Mouse (Mus musculus) 416B (cell line): ENCODE results near the gene Cspg4.
A peak's percentile ranks its signal among the peaks of the same experiment; 100 is the strongest.
"Not testable (repeated sequence)": the region's sequence is repeated elsewhere in the genome, so short reads cannot be mapped to it uniquely, and the experiment has no call there.

ENCODE experiments used
- DNase-seq: peaks from one replicate; pipeline ENCODE4 v3.0.0; 2011; ENCODE audit warnings: low read depth

Gene Cspg4

DNA sequence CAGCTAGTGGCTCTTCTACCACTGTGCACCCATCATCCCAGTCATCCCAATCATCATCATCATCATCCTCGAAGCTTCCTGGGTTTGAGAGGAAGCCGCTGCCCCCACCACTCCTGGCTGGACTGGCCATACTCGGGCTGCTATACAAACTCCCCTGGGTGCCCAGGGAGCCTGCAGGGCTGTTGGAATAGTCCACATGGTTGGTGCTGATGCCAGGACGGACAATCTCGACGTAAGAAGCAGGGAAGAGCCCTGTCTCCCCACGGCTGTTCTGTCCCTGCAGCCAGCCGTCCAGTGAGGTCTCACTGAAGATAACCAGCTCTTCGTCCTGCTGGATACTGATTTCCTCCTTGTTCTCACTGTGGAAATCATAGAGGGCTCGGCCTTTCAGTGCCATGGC is 61.6 kb downstream of the Cspg4 start:
- no peak for DNase-seq

DNA sequence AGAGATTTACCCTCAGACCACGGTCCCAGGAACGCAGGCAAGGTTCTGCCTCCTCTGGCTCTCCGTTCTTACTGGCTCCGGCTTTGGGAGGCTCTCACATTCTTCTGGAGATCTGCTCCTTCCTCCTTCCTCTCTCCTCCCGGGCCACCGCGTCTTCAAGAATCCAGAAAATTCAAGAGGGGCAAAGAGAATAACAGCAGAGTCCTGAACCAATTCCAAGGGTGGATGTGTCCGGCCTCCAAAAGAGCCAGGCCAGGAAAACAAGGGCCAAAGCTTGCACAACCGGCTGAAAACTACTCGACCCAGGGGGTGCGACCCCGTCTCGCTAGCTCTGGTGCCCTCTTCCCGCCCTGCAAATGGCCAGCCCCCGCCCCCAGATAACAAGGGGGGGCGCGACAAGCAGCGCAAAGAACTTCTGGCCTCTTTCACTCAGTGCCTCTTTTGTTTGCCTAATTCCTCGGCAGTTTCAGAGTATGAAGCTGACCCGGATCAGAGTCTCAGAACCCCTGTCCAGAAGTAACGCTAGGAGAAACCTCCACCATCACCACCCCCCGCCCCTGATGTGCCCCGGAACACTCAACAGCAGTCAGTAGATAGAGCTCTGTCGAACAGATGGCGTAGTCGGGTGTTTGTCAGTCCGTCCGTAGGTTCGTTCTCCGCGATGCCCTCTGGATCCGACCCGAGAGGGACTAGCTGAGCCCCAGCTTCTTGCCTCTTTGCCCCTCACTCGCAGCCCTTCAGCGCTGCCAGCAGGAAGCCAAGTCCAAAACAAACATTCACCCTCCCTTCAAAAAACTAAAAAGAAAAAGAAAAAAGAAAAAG is 62.6 kb downstream of the Cspg4 start:
- DNase-seq = no peak

DNA sequence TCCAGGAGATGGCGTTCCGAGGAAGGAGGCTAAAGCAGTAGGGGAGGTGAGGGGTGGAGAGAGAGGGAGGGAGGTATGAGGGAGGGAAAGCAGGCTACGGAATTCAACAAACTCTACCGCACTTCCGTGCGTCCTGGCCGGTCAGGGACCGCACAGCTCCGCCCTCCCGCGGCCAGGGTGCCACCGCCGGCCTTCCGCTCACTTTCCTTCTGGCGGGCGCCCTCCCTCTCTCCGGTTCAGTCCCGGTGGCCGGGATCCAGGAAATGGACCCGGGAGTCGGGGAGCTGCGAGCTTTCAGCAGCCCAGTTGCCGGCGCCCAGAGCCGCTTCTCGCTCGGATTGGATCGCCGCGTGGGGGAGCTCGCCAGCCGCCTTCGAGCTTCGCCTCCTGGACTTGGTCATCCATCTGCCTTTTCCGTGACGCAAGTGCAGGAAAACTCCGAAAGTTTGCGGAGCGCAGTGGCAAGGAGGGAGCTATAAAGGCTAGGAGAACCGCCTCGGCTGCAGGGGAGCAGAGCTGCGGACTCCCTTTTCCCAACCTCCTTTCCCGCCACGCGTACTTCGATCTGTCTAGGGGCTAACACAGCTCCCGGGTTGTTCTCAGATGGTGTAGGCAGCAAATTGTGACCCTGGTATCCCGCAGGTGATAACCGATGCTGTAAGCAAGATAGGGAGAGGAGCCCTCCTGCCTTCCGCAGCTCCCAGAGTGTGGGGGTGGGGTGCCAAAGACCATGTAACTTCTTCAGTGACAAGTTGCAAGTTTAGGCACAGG is 63.4 kb downstream of the Cspg4 start, which contains the start of gene Snx33:
TSS of gene Snx33 (minus strand) at position 331 of the 771 bp plus-strand sequence.
- DNase-seq = peak; percentile 90

DNA sequence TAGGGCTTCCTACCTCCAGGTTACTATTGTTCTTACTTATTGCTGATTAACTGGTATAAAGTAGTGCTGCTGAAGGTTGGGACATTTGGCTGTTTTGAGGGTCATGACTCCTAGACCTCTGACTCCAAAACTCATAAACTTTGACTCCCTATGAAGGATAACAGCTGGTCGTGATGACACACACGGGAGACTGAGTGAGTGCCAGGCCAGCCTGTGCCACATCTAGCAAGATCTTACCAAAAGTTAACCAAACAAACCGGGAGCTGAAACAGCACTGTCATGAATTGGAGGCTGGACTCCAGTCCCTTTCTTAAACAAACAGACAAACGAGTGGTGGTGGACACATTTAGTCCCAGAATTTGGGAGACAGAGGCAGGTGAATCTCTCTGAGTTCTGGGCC is 64.7 kb downstream of the Cspg4 start:
- peak; percentile 43 for DNase-seq

DNA sequence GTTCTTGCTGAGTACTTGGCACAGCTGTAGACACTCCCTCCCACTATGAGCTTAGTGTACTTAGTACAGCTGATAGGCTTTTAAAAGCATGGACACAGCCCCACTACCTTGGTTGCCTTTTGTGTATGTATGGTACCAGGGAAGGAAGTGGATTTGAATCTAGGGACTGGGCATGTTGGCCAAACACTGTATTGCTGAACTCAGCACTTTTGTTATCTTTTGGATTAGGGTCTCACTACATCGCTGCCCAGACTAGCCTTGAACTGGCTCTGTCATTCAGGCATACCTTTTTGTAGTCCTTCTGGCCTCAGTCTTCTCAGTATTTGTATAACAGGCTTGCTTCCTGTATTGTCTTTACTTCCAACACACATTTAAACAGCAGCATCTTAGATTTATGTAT is 65.7 kb downstream of the Cspg4 start:
- DNase-seq = no peak

DNA sequence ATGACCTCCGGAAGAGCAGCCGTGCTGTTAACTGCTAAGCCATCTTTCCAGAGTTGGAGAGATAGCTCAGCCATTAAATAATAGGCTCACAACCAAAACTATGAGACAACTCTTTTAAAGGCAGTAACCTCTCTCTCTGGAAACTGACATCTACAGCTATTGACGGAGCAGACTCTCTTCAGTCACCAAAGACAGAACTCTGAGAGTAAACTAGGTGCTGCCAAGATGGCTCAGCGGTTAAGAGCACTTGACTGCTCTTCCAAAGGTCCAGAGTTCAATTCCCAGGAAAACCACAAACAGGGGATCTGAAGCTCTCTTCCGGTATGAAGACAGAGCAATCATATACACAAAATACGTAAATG is 72.0 kb downstream of the Cspg4 start:
- DNase-seq = no peak

DNA sequence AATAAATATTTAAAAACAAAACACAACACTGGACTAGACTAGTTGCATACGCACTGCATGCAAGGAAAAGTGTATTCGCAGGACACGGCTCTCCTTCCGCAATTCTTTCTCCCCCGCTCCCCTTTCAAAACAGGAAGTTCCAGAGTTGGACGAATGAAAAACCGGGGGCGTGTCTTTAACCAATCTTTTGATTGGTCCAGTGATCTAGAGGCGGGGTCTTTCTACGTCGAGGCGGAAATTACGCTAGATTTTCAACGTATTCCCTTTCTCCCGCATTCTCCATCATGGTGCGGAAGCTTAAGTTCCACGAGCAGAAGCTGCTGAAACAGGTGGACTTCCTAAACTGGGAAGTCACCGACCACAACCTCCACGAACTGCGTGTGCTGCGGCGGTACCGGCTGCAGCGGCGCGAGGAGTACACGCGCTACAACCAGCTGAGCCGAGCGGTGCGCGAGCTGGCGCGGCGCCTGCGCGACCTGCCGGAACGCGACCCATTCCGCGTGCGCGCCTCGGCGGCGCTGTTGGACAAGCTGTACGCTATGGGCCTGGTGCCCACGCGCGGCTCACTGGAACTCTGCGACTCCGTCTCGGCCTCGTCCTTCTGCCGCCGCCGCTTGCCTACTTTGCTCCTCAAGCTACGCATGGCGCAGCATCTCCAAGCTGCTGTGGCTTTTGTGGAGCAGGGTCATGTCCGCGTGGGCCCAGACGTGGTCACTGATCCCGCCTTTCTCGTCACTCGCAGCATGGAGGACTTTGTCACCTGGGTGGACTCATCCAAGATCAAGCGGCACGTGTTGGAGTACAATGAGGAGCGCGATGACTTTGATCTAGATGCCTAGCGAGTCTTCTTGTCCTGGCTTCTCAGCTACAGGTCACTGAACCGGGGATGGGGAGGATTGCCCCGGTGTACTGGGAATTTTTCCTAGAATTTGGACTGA is 72.7 kb downstream of the Cspg4 start, which contains the start of gene Imp3:
TSS of gene Imp3 (plus strand) at position 253 of the 938 bp plus-strand sequence.
- peak; percentile 98 for DNase-seq

DNA sequence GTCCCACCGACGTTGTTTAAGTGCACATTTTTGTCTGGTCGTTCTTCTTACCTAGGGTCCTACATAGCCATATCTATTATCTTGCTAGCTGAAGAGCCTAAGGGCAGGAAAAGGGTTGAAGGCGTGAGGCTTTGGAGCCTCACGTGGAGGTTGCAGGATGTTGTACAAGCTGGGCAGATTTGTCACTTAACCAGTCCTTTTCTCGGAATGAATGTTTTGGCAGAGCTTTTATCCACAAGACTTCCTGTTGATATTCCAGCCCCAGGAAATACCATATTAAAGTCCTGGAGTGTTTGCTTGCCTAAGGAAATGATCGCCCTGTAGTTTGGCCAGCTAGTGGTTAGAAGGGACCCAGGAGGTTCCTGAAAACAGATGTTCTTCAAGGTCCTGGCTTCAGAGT is 73.5 kb downstream of the Cspg4 start:
- peak; percentile 63 for DNase-seq

DNA sequence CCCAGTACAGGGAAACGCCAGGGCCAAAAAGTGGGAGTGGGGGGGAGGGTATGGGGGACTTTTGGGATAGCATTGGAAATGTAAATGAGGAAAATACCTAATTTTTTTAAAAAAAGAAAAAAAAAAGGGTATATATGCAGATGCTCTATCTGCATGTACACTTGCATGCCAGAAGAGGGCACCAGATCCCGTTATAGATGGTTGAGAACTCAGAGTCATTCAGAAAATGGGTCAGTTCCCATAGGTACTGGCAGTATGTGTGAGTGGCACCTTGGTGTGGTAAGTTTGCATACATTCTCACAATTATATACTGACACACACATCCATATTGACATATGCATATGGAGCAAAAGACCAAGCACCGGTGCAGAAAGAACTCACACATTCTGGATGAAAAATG is 82.6 kb downstream of the Cspg4 start:
- DNase-seq = peak; percentile 74

DNA sequence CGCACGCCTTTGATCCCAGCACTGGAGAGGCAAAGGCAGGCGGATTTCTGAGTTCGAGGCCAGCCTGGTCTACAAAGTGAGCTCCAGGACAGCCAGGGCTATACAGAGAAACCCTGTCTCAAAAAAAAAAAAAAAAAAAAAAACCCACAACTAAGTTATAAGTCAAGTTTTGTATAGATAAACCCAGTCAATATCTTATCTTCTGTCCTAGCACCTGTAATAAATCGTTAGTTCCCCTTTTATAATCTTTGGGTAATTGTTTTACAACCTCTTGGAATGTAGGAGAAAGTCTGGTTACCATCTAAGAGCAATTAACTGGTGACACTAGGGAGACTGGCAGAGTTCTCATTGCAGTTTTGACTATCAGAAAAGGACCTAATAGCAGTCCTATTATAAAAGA is 83.9 kb downstream of the Cspg4 start:
- DNase-seq = not testable (repeated sequence)
